9 mouse cellular contexts compared by ENCODE assay signal in genomic region chr11:74946348-74946747, GRCm38 (mm10). TPM values are rescaled to one million over a fixed set of nuclear protein-coding genes. Genes with fewer than 3 reads are reported as not detected.
DNase-seq lines count a peak whose midpoint lies in the region; ATAC-seq and TF ChIP-seq lines count a peak whose summit lies in the region.
"Had no signal": no experiment of that assay in that cellular context is flagged by ENCODE, and none has a peak within 500 bp of the region (broad histone marks: within the 10 kb centered on the region; RNA-seq: fewer than 3 reads in every experiment).

No protein-coding gene starts in this region.

- no peak for TF ChIP-seq EP300 in lung, postnatal 0 days (IDR thresholded peaks at IDR 0.05)

- intact Hi-C loops in left cerebral cortex, adult 2 months (cut with DNase I), result loop anchor here (2.0 to 10.0 kb wide), 2 partner anchors 222 to 568 kb away; partner anchors contain the start of genes Hic1, Rilp and Scarf1
- intact Hi-C loops in left cerebral cortex, postnatal 4 days (cut with DNase I), result loop anchor here (10.0 kb wide), 1 partner anchor 218 kb away; the partner anchor contains the start of gene Hic1

- no peaks in the 10 kb centered on the region for H3K9me3 ChIP-seq in lung, postnatal 0 days (ENCODE audit: low read length)
- H3K9me3 ChIP-seq: midbrain, embryonic 12.5 days had no signal

- no peaks in the 10 kb centered on the region for H3K36me3 ChIP-seq in lung, postnatal 0 days (ENCODE audit: insufficient read depth, low read length)

- no peak overlapping the region for H3K27ac ChIP-seq in left cerebral cortex, adult 2 months
- no peak overlapping the region for H3K27ac ChIP-seq in lung, postnatal 0 days (ENCODE audit: low read length)
- H3K27ac ChIP-seq: midbrain, embryonic 12.5 days had no signal

- 63% methylated on average over 3 of the region's 3 CpGs for WGBS in lung, postnatal 0 days

- peak; percentile 37 to 73 for DNase-seq in cerebellum, postnatal 10 days
- DNase-seq in cerebellum, adult 11 months, result no peak
- DNase-seq in left cerebral cortex, adult 2 months (ENCODE audit: extremely low spot score in 1 of 2, low spot score in 2 of 2), result no peak
- no peak for DNase-seq in left cerebral cortex, postnatal 4 days
- DNase-seq in adipocyte (ENCODE audit: low spot score), result peak; percentile 69
- peak; percentile 80 for DNase-seq in lung, postnatal 0 days (ENCODE audit: low spot score)
- no peak for DNase-seq in right cerebral cortex, adult 18-20 months
- DNase-seq in urinary bladder, postnatal 36 days (ENCODE audit: low spot score in 2 of 2), result no peak

- no peaks in the 10 kb centered on the region for H3K4me1 ChIP-seq in lung, postnatal 0 days (ENCODE audit: insufficient read depth, low read depth, low read length)
- H3K4me1 ChIP-seq: midbrain, embryonic 12.5 days had no signal

- no peak for ATAC-seq in lung, postnatal 0 days

- peak; percentile 79 for TF ChIP-seq CTCF in left cerebral cortex, adult 2 months (IDR thresholded peaks at IDR 0.05)
- TF ChIP-seq CTCF in lung, postnatal 0 days (IDR thresholded peaks at IDR 0.05), result peak; percentile 73

- no peak overlapping the region for H3K4me3 ChIP-seq in left cerebral cortex, adult 2 months
- H3K4me3 ChIP-seq in lung, postnatal 0 days (ENCODE audit: low read depth, low read length), result no peak overlapping the region
- H3K4me3 ChIP-seq: midbrain, embryonic 12.5 days had no signal

- no peaks in the 10 kb centered on the region for H3K27me3 ChIP-seq in lung, postnatal 0 days (replicated peaks; ENCODE audit: insufficient read depth, low read length)
- H3K27me3 ChIP-seq: midbrain, embryonic 12.5 days had no signal

- no peak overlapping the region for H3K4me2 ChIP-seq in lung, postnatal 0 days (replicated peaks; ENCODE audit: low read depth, low read length)
- H3K4me2 ChIP-seq: midbrain, embryonic 12.5 days had no signal

- no peak overlapping the region for H3K9ac ChIP-seq in lung, postnatal 0 days (replicated peaks; ENCODE audit: low read depth)
- H3K9ac ChIP-seq: midbrain, embryonic 12.5 days had no signal

RNA-seq across cellular contexts. Expression of gene Srr, which starts 20.6 kb away (rescaled TPM):
- total RNA-seq in left cerebral cortex, adult 2 months (2021), result 10 to 100 TPM; 81.8 to 85.3 TPM
- 10 to 100 TPM; 65.6 to 66.2 TPM for total RNA-seq in left cerebral cortex, postnatal 4 days (2021)
- 11.9 and 12.9 TPM in 2 replicates for polyA plus RNA-seq in lung, postnatal 0 days (2015; fragmentation: Nextera tagmentation; extraction: Ambion mirVana)

RNA-seq across cellular contexts. Expression of gene Smg6, which starts 20.7 kb away (rescaled TPM):
- 10 to 100 TPM; 30.9 to 32.6 TPM for total RNA-seq in left cerebral cortex, adult 2 months (2021)
- total RNA-seq in left cerebral cortex, postnatal 4 days (2021), result 10 to 100 TPM; 30.5 to 31.2 TPM
- 9.9 and 11.0 TPM in 2 replicates for polyA plus RNA-seq in lung, postnatal 0 days (2015; fragmentation: Nextera tagmentation; extraction: Ambion mirVana)

RNA-seq across cellular contexts. Expression of gene Tsr1, which starts 48.5 kb away (rescaled TPM):
- 10 to 100 TPM; 28.2 to 34.0 TPM for total RNA-seq in left cerebral cortex, adult 2 months (2021)
- 10 to 100 TPM; 37.7 to 42.4 TPM for total RNA-seq in left cerebral cortex, postnatal 4 days (2021)
- 11.4 and 12.7 TPM in 2 replicates for polyA plus RNA-seq in lung, postnatal 0 days (2015; fragmentation: Nextera tagmentation; extraction: Ambion mirVana)

RNA-seq across cellular contexts. Expression of gene Sgsm2, which starts 49.5 kb away (rescaled TPM):
- total RNA-seq in left cerebral cortex, adult 2 months (2021), result 10 to 100 TPM; 83.1 to 94.5 TPM
- total RNA-seq in left cerebral cortex, postnatal 4 days (2021), result 10 to 100 TPM; 65.3 to 72.8 TPM
- 2.5 and 2.6 TPM in 2 replicates for polyA plus RNA-seq in lung, postnatal 0 days (2015; fragmentation: Nextera tagmentation; extraction: Ambion mirVana)

Comparison
In these comparisons a context has a peak if more than half of its experiments do, and no peak if none do; other contexts are left out.
1. DNase-seq: peak in cerebellum, postnatal 10 days (2 of 2), adipocyte (single experiment) and lung, postnatal 0 days (single experiment); none in cerebellum, adult 11 months (single experiment), left cerebral cortex, adult 2 months (0 of 2), left cerebral cortex, postnatal 4 days (single experiment), right cerebral cortex, adult 18-20 months (single experiment) and urinary bladder, postnatal 36 days (0 of 2).